Mouse (Mus musculus) CH12F3 (cell line): Measurements from ENCODE around the gene Tmem132e.

Experiments used
- in situ Hi-C: fragments of 300-500 bp; cut with MboI; formaldehyde crosslinking; loops from 2 replicates; pipeline ENCODE4 v1.14.3; 2020; ENCODE audit warnings: low sequenced_read_pairs

Gene Tmem132e

DNA sequence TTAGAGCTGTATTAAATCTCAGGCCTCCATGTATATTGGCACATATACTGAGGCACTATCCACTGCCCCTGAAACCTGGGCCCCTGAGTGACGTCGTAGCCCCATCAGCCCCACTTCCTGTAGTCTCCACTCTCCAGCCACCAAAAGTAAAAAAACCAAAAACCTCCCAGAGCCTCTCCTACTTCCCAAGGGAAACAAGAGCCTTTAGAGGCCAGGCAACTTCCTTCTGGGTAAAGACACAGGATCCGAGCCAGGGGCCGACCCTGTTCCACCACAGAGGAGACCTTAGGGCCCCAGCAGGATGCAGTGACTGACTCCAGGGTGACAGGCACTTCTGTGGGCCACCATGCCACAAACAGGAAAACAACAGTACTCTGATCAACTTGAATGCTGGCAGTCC, 40.1 kb downstream of the Tmem132e start:
- in situ Hi-C loops = no loop called here

DNA sequence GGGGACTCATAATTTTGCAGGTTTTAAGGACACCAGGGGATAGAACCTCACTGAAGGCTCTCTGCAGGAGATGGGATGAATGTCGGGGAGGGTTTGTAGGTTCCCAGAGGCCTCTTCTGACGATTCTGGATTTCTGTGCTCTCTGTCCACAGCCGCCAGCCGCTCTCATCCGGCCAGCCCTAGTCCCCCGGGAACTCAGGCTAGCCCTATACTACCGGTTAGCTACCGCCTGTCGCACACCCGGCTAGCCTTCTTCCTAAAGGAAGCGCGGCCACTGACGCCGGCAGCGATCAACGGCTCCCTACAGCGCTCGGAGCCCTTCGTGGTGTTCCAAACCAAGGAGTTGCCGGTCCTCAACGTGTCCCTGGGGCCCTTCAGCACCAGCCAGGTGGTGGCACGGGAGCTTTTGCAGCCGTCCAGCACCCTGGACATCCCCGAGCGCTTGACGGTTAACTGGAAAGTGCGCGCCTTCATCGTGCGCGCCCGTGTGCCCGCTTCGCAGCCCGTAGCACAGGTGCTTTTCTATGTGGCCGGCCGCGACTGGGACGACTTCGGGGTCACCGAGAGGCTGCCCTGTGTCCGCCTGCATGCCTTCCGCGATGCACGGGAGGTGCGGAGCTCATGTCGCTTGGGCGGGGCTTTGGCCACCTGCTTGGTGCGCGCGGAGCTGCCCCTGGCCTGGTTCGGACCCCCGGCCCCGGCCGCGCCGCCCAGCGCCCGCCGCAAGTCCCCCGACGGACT, 45.6 kb downstream of the Tmem132e start:
- in situ Hi-C loops = no loop called here

DNA sequence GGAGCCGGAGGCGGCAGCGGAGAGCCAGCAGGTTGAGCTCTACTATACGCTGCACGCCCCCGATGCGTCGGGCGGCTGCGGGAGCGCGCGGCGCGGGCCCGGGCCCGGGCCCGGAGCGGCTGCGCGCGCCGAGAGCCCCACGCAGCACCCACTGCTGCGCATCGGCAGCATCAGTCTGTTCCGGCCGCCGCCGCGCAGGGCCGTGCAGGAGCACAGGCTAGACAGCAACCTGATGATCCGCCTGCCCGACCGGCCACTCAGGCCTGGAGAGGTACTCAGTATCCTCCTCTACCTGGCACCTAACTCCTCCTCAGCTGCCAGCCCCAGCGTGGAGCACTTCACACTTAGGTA, 46.1 kb downstream of the Tmem132e start:
- in situ Hi-C loops = no loop called here

DNA sequence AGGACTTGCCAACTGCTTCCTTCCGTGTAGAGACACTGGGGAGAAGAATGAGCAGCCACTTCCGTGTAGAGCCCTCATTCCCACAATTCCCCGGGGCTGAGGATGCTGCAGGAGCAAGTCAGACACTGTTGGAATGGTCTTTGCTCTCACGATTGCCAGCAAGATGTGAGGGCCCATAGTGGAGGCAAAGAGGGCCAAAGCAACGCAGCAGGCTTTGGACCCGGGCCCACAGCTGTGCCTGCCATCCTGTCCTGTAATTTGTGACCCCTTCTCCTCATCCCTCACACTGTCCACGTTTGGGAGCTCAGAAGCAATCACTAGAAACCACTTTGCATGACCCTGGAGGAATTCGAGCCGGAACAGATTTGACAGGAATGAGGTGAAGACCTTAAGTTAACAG, 59.8 kb downstream of the Tmem132e start:
- in situ Hi-C loops = no loop called here

DNA sequence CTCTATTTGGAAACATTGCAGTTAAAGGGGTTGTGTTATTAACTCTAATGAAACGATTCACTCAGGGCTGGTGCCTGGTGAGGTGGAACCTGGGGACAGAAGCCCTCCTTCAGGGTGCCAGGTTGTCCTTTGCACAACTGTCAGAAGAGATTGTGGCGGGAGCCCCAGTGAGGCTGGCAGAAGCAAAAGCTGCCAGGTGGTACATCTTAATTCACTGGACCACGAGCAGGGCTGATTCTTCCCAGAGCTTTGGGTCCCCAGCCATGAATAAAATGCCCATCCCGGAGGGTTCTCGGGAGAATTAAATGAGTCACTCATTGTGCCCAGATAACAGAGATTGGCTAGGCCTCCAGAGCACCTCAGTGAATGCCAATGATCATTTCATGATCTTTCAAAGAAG, 63.8 kb downstream of the Tmem132e start:
- in situ Hi-C loops = no loop called here

DNA sequence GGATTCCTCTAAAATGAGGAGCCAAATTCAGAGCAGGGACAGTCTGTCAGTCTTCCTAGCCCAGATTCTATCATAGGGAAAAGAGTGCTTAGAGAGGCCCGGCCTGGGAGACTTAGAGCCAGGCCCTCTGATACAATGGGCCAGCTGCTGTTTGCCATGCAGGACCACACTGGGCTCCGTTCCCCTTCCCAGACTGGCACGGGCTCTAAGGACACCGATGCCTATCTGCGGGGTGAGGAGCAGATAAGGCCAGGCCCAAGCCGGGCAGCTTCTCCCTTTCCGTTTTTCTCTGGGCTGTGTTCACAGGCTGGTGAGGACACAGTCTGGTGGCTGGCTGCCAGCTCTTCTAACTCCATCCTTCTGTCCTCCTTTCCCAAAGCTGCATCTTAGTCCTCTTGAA, 64.5 kb downstream of the Tmem132e start:
- in situ Hi-C loops = no loop called here

DNA sequence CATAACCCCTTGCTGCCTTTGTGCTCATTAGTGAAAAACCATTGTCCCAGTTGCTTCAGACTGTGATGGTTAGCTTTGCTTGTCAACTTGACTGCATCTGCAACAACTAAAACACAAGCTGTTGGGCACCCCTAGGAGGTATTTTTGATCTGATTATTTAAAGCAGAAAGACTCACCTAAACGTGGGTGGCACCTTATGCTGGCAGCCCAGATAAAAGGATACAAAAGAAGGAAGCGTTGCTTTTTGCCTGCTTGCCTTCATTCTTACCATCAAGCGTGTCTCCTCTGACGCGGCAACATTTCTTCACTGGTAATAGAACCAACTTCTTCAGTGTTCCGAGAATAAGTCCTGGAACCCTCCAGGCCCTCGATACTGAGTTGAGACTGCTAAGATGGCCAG, 72.6 kb downstream of the Tmem132e start:
- in situ Hi-C loops = no loop called here

DNA sequence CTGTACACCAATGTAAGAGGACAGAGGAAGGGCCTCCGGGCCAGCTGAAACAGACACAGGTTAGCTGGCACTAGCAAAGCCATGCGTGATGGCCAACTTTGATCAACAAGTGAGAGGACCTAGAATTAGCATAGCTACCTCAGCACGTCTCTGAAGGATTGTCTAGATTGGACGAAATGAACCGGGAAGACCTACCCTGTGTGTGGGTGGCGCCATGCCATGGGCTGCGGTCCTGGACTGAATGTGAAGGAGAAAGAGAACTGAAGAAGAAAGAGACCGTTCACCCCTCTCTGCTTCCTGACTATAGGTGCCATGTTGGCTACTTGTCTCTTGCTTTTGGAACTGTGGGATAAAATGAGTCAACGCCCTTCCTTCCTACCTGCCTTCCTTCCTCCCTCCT, 76.8 kb downstream of the Tmem132e start:
- in situ Hi-C loops = no loop called here

DNA sequence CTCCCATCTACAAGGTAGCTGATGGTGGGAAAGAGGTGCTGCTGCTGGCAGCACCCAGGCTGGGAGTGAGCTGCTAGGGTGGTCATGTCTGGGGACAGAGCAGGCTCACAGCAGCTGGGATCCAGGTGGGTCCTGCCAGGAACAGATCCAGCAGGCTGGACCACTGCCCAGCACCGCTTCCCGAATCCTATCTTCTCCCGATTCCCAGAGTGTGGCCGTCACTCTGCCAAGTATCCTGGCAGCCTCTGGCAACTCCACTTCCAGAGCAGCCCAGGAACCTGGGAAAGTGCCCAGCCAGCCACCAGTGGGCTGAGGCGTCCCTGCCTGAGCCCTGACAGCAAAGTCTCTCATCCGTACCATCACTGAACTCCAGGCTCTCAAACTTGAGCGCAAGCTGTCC, 78.5 kb downstream of the Tmem132e start:
- in situ Hi-C loops = no loop called here

DNA sequence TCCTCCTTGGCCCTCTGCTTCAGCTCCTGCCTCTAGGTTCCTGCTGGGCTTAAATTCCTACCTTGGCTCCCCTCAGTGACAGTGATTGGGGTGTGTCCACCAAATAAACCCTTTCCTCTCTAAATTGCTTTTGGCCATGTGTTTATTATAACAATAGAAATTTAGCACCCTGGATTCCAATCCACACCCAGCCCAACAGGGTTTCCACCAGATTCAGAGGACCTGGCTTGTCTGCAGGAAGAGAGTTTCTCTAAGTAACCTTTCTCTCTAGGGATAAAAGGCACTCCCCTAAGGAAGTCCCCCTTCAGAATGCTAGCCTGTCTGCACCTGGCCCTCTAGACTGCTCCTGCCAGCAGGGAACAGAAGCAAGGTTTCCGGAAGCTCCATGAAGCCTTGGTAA, 82.4 kb downstream of the Tmem132e start:
- in situ Hi-C loops = no loop called here

DNA sequence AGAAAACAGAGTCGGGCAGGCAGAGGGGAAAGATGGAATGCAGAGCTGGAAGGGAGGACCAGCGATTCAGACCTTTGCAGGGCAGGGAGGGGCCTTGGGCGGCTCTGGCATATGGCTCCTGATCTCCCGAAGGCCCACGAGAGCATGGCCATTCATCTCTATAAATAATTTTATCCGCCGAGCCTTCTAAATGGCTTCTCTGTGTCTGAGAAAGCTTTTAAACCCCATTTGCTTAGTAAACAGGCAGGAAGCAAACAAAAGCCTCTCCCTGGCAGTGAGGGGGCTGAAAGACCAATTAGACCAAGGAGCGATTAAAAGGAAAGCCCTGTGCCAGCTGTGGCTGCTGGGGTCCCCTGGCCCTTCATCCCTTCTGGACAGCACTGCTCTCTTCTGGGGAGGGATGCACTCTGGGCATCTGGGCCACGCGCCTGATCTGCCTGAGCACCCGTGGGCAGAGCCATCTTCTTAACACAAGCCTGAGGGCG, 84.5 kb downstream of the Tmem132e start:
- in situ Hi-C loops = no loop called here

DNA sequence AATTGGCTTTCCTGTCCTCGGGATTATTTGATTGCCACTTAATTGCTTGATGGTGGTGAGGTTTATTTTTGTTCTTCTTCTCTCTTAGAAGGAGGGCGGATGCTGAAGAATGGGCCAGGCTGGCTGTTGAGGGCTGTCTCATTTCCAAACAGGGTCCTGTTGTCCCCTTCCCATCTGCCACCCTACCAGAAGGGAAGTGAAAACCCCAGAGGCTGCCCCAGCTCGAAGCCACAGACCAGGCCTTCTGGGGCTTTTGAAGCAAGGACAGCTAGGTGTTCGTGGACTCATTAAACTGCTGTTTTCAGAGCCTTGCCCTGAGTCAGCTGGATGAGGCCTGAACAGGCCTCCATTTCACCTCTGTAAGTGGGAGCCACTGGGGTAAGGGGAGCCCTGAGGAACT, 87.4 kb downstream of the Tmem132e start:
- in situ Hi-C loops = no loop called here

DNA sequence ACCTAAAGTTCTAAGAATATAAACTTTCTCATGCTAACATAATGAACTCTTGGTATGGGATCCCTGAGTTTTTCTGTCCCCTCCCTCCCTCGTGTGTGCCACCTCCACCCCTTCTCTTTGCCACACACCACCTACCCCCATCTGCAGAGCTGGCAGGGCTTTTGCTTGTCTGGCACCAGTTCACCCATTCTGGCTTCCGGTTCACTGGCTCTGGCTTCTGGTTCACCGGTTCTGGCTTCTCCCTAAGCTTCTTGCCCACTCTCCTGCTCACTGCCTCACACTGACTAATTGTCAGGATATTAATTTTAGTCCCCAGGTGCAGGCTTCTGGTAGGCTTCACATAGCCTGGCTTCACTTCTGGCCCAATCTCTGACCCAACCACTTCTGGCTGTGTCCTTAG, 88.7 kb downstream of the Tmem132e start:
- in situ Hi-C loops = no loop called here

DNA sequence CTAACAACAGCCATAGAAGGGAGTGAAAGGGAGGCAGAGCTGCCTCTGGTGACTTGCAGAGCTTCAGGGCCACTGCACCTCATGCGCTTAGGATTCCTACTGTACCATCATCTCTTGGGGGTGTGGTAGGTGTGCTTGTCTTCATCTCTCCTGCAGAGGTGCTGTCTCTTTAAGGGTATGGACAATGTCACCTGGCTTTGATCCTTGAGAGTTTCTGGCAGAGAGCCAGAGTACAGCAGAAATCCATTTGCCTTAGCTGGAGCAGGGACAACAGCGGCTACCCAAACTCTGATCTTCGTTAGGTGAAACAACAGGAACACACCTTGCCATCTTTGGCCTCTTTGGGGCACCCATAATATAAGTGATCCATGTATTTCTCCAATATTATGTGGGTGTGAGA, 92.2 kb downstream of the Tmem132e start:
- in situ Hi-C loops = no loop called here

DNA sequence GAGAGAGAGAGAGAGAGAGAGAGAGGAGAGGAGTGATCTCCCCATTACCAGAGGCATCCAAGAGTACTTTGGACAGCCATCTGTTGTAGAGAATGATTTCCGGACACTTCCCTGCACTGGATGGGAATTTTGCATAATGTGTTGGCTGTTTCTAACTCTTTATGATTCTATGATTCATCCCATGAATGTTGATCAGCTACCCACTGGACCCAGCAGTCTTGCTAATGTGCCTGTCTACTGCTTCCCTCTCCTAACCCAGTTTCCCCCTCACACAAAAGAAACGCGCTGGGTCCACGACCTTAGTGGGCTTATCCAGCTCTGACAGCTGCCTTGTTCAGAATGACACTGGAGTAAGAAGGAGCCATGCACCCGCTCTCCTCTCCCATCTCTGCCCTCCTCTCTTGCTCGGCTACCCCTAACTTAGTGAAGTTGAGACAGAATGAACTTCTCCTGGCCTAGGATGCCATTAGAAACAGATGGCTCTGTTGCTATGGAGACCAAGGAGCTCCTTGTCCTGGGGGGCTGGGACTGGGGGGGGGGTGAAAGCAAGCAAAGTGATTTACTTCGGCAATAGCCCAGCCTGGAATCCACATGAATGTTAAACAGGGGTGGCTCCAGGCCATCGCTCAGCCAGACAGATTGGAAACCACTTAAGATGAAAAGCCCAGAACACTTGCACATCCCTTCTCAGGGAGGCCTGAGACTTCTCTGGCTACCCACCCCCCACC, 98.8 kb downstream of the Tmem132e start:
- in situ Hi-C loops = no loop called here

DNA sequence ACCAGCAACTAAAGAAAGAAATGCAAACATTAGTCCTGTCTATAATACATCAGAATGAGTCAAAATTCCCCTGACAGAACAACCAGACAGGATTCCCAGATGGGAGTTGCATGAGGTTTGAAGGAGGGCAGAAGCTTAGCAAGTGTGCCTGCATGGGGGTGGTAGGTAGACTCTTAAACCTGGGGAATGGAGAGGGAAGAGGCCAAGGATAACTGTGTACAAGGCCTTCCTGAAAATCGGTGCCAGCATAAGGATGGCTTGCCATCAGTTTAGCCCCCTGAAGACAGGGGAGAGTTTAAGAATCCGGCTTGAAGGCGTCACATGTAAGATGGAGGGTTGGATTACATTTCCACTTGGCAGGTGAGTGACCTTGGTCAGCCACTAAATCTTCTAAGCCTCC, 102.2 kb downstream of the Tmem132e start:
- in situ Hi-C loops = no loop called here
